Comparison of ENCODE assay signal across 8 mouse cellular contexts in the genomic region with DNA sequence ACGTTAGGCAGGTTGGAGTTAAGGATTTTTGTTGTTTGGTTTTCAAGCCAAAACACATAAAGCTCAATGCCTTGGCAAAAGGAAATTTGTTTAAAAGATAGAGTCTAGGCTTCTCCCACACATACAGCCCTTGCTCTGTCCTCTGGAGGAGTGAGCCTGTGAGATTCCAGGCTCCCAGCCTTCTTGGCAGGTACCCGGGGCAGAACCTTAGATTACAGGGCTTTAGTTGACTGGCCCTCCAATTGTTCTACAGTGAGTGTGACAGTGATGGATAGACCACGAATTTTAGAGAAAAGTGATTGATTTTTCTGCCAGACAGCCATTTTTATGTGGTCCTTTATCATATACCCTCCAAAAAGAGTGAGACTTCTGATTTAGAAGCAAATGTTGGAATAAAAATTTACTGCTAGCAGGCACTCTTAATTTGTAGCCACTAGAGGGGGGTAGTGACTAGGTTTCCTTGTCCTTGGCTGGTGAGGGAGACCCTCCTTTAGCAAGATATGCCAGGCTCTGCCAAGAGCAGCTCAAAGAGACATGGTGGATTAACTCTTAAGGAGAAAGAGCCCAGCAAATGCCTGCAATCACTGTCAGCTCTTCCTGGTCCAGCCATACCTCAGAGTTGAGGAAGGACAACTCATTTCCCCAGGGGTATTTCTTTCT.
DNase-seq lines count a peak whose midpoint lies in the region; ATAC-seq lines count a peak whose summit lies in the region.

No protein-coding gene starts in this region.

- ATAC-seq in inflammation-experienced regulatory T-cells, adult 6 months = no peak

- peak; percentile 73 to 75 for DNase-seq in cerebellum, postnatal 14 days
- no peak for DNase-seq in cerebellum, postnatal 25 days
- DNase-seq in 416B (ENCODE audit: low read depth) = peak; percentile 29
- peak; percentile 39 for DNase-seq in embryo, embryonic 11.5 days (ENCODE audit: low read depth, low spot score)
- DNase-seq in kidney, postnatal 36 days = peak; percentile 6 to 7
- DNase-seq in mesoderm, embryonic 11.5 days (ENCODE audit: low read depth, low spot score) = peak; percentile 65
- no peak for DNase-seq in T-cell, adult 2 months (ENCODE audit: low spot score)

Comparison
In these comparisons a context has a peak if more than half of its experiments do, and no peak if none do; other contexts are left out.
1. DNase-seq: peak in cerebellum, postnatal 14 days (2 of 2), 416B (single experiment), embryo, embryonic 11.5 days (single experiment), kidney, postnatal 36 days (2 of 2) and mesoderm, embryonic 11.5 days (single experiment); none in cerebellum, postnatal 25 days (0 of 2) and T-cell, adult 2 months (single experiment).